Mouse (Mus musculus) kidney, postnatal 0 days (tissue): ENCODE results near the gene Spata13. TPM values are rescaled to one million over a fixed set of nuclear protein-coding genes. Genes with fewer than 3 reads are reported as not detected.

Source experiments
- ATAC-seq: fragments of 200-750 bp; cut with Nextera tagmentation; replicated peaks from 2 replicates; pipeline ENCODE4 v1.8.0; 2017; ENCODE audit warnings: low read depth, moderate number of reproducible peaks, moderate TSS enrichment, moderate library complexity; ENCODE audit not compliant: low FRiP score
- DNase-seq: peaks from one replicate; pipeline ENCODE4 v3.0.0-alpha.2; 2016; ENCODE audit warnings: low spot score
- H3K27ac ChIP-seq: fragments of 300-500 bp; sonication (generic); 2 replicates; pipeline ENCODE4 v1.5.1; 2014; ENCODE audit warnings: mild to moderate bottlenecking
- H3K27me3 ChIP-seq: fragments of 300-500 bp; sonication (generic); 2 replicates; pipeline ENCODE4 v1.6.1; 2014; ENCODE audit warnings: low read length, mixed read lengths; ENCODE audit not compliant: insufficient read depth
- H3K36me3 ChIP-seq: fragments of 300-500 bp; sonication (generic); 2 replicates; pipeline ENCODE4 v1.6.1; 2014; ENCODE audit warnings: low read length, mixed read lengths; ENCODE audit not compliant: insufficient read depth
- H3K4me1 ChIP-seq: fragments of 300-500 bp; sonication (generic); replicated peaks from 2 replicates; pipeline ENCODE4 v1.6.1; 2014; ENCODE audit warnings: antibody characterized with exemption, low read length, mixed read lengths; ENCODE audit not compliant: insufficient read depth
- H3K4me2 ChIP-seq: fragments of 300-500 bp; sonication (generic); 2 replicates; pipeline ENCODE4 v1.6.1; 2014; ENCODE audit warnings: mild to moderate bottlenecking, low read length, moderate library complexity, mixed read lengths
- H3K4me3 ChIP-seq: fragments of 300-500 bp; sonication (generic); replicated peaks from 2 replicates; pipeline ENCODE4 v1.5.1; 2014; ENCODE audit warnings: low read depth, low read length
- H3K9ac ChIP-seq: fragments of 300-500 bp; sonication (generic); 2 replicates; pipeline ENCODE4 v1.6.1; 2014; ENCODE audit warnings: low read depth, low read length
- H3K9me3 ChIP-seq: fragments of 300-500 bp; sonication (generic); replicated peaks from 2 replicates; pipeline ENCODE4 v1.6.1; 2016; ENCODE audit warnings: low read length, inconsistent platforms, mixed read lengths
- CTCF ChIP-seq: IDR thresholded peaks from 2 replicates; pipeline ENCODE4 v1.5.1; 2016; ENCODE audit warnings: antibody characterized with exemption, low read depth, mild to moderate bottlenecking, moderate library complexity
- WGBS: fragments of 180-500 bp; shearing (Covaris S2); extraction: QIAGEN DNeasy Blood & Tissue Kit; methylation state at CpG from one replicate; pipeline ENCODE4 v1.1.7; 2014; 5-methylcytosine and 5-hydroxymethylcytosine counted together
- polyA plus RNA-seq: library from polyadenylated mRNA; unstranded; fragments of >200 nt; fragmentation: Nextera tagmentation; extraction: Ambion mirVana; gene quantifications from 2 replicates; pipeline ENCODE4 v1.2.1, GENCODE M21; 2015

Spata13 gene
- polyA plus RNA-seq, 1 experiment from 2014 or later: 47.4 TPM

GRCm38 (mm10) chr14:60711161-60711560, 77.4 kb downstream of the Spata13 start:
- ATAC-seq: no peak
- peaks cover 27% of the 10 kb centered on the region; the same call in 1 of the 2 replicates for H3K36me3 ChIP-seq
- H3K9ac ChIP-seq: no peak overlapping the region
- 91% methylated on average over 5 of the region's 5 CpGs for WGBS
- H3K4me1 ChIP-seq: no peaks in the 10 kb centered on the region
- TF ChIP-seq CTCF: no peak
- H3K9me3 ChIP-seq: no peaks in the 10 kb centered on the region
- no peak overlapping the region for H3K4me3 ChIP-seq
- no peaks in the 10 kb centered on the region for H3K27me3 ChIP-seq
- H3K27ac ChIP-seq: no peak overlapping the region
- H3K4me2 ChIP-seq: no peak overlapping the region
- no peak for DNase-seq

GRCm38 (mm10) chr14:60711590-60712288, 77.9 kb downstream of the Spata13 start:
- ATAC-seq: no peak
- H3K4me2 ChIP-seq: no peak overlapping the region
- 86% methylated on average over 6 of the region's 6 CpGs for WGBS
- H3K9ac ChIP-seq: no peak overlapping the region
- no peaks in the 10 kb centered on the region for H3K4me1 ChIP-seq
- TF ChIP-seq CTCF: peak; percentile 52; the same call in 1 of the 2 replicates
- H3K9me3 ChIP-seq: no peaks in the 10 kb centered on the region
- no peak overlapping the region for H3K4me3 ChIP-seq
- no peak for DNase-seq
- no peaks in the 10 kb centered on the region for H3K27me3 ChIP-seq
- H3K27ac ChIP-seq: no peak overlapping the region
- peaks cover 29% of the 10 kb centered on the region; the same call in 1 of the 2 replicates for H3K36me3 ChIP-seq

- WGBS: 86% methylated on average over 11 of the region's 11 CpGs
- Histone ChIP-seq H3K9ac (no peak overlapping the region), H3K4me2 (no peak overlapping the region), H3K4me3 (no peak overlapping the region), H3K9me3 (no peaks in the 10 kb centered on the region), H3K27me3 (no peaks in the 10 kb centered on the region), H3K36me3 (peaks cover 26% of the 10 kb centered on the region; the same call in 1 of the 2 replicates), H3K4me1 (no peaks in the 10 kb centered on the region), H3K27ac (no peak overlapping the region)
- DNase-seq (no peak), ATAC-seq (no peak)
- TF ChIP-seq CTCF: no peak
These were observed 78.6 kb downstream of the Spata13 start for GRCm38 (mm10) chr14:60712289-60712830.

DNA sequence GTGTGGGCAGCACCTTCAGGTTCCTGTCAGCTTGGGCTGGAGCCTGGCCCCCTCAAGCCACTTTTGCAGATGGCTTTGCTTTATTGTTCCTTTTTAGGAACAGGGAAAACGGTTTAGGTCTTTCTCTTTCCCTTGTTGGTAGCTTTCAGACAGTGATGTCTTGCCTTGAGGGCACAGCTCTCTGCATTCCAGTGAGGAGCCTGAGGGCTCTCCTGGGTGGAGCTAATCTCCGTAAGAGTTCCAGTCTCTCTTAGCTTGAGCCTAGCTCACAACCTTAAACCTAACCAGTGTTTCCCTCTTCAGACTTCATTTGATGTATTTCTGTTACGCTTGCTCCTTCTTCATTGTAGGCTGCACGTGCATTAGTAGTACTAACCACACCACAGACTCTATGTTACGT, 81.9 kb downstream of the Spata13 start:
- Histone ChIP-seq H3K4me1 (no peaks in the 10 kb centered on the region), H3K4me3 (no peak overlapping the region), H3K9me3 (no peaks in the 10 kb centered on the region), H3K27ac (no peak overlapping the region), H3K27me3 (no peaks in the 10 kb centered on the region), H3K4me2 (no peak overlapping the region), H3K9ac (no peak overlapping the region), H3K36me3 (0 out of 2 replicates have a peak, but pooled peaks cover 17% of the 10 kb centered on the region)
- 78% methylated on average over 5 of the region's 5 CpGs for WGBS
- no peak for DNase-seq
- TF ChIP-seq CTCF: no peak
- no peak for ATAC-seq

- Histone ChIP-seq H3K4me3 (no peak overlapping the region), H3K27me3 (no peaks in the 10 kb centered on the region), H3K27ac (no peak overlapping the region), H3K36me3 (0 out of 2 replicates have a peak, but pooled peaks cover 6% of the 10 kb centered on the region), H3K9me3 (no peaks in the 10 kb centered on the region), H3K4me1 (no peaks in the 10 kb centered on the region; the same call in 1 of the 2 replicates), H3K4me2 (no peak overlapping the region), H3K9ac (no peak overlapping the region)
- WGBS: 49% methylated on average over 8 of the region's 8 CpGs
- ATAC-seq (no peak), DNase-seq (no peak)
- no peak for TF ChIP-seq CTCF
These were observed 87.5 kb downstream of the Spata13 start for GRCm38 (mm10) chr14:60721304-60721703.

DNA sequence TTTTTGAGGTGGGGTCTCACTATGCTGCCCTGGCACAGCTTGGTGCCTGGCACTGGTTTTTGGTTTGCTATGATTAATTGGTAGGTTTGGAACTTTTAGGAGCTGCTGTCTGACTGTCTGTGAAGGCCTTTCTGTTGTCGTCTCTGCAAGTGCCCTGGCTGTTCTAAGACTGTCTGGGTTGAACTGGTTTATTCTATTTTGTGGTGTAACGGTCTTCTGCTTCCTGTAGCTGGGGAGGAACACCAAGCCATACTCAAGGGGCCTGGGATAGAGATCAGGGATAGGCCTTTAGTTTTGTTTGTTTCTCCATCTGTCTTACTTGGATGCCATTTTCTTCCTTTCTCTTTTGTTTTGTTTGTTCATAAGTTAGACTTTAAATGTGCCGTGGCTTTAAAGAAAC, 88.1 kb downstream of the Spata13 start:
- H3K4me3 ChIP-seq: no peak overlapping the region
- peaks cover under 1% of the 10 kb centered on the region for H3K4me1 ChIP-seq
- TF ChIP-seq CTCF: no peak
- DNase-seq (no peak), ATAC-seq (no peak)
- H3K4me2 ChIP-seq: no peak overlapping the region
- H3K27ac ChIP-seq: no peak overlapping the region
- no peaks in the 10 kb centered on the region for H3K27me3 ChIP-seq
- 0 out of 2 replicates have a peak, but pooled peaks cover 5% of the 10 kb centered on the region for H3K36me3 ChIP-seq
- no peak overlapping the region for H3K9ac ChIP-seq
- H3K9me3 ChIP-seq: no peaks in the 10 kb centered on the region
- 51% methylated on average over 3 of the region's 3 CpGs for WGBS
